Mouse (Mus musculus): ENCODE measurements around the gene Zfp513. TPM values are rescaled to one million over a fixed set of nuclear protein-coding genes. Genes with fewer than 3 reads are reported as not detected.

The Zfp513 gene
- 10 to 100 TPM; 25.1 to 30.7 TPM for polyA plus RNA-seq (2017; shearing (Covaris generic))

DNA sequence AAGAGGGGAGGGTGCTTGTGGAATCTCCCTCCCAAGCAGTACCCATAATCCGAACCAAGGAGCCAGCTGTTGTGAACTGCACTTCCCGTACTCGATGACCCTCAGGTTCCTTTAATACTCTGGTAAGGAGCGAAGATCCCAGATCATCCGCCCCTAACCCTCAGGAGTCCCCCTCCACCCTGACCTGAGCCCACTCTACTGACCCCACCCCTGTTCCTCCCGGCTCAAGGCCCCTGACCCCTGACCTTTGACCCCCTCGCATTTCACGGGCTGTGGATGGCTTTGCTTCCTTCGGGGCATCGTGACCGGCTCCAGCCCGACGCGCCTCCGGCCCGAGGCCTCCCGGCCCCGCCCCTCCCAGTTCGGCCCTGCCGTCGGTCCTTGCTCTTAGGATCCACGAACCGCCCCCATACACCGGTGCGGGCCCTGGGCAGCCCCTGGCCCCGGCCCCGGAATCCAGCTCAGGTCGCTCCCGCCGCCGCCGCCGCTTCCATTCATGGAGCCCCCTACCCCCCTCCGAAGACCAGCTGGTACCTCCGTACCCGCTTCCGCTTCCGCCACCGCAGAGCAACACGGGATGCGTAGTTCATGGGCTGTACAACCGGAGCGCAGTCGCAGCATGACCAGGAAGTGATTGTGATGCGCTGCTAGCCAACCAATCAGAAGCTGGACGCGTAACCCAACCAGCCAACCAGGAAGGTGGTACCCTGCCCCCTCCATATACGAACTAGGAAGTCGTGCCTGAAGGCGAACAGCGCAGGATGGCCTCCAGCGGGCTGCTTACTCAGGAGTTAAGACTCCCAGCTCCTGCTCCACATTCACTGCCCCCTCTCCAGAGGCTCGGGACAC is at the start of gene Zfp513:
Zfp513 (minus strand) TSS at position 562 of the 849 bp plus-strand sequence.

GRCm38 (mm10) chr5:31251541-31252101 is 49.5 kb upstream of the Zfp513 start, which contains the start of gene Krtcap3:
Gene Krtcap3, plus strand, starts transcription at chr5:31251691.

DNA sequence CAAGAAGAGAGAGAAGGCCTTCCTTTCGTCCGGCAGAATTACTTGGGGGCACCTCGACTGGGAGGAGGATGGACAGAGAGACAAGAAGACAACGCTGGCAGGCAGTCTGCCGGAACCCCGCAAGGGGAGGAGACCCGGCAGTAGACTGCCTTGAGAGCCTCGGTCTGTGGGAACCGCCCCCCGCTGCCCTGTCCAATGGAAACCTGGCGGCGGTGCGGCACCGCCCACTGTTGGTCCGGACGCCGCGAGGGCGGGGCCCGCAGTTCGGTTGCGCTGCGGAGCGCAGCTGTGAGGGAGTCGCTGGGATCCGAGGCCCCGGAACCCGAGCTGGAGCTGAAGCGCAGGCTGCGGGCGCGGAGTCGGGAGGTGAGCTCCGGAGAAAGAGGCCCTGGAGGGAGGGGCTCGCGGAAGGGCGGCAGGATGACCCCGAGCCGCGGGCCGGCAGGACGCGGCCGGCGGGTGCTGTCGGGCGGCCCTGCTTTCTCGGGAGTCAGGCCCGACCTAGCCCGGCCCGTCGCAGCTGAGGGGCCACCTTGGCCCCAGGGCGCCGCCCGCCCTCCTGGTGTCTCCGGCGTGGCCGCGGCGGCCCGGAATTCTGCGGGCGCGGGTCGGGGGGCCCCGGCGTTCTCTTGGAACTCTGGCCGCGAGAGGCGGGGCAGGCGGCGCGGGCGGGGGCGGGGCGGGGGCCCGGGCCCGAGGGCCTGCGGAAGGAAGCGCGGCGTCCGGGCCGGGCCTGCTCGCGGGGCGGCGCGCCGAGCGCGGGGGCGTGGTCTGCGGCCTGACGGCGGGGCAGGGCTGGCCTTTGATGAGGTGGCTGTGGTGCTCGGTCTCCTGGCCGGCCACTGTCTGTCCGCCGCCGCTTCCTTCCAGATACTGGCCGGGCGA is 38.8 kb upstream of the Zfp513 start, which contains the start of the genes Nrbp1 and Gm9970:
Nrbp1 (plus strand) TSS at position 228 of the 885 bp plus-strand sequence.
Gm9970 (minus strand) TSS at position 596 of the 885 bp plus-strand sequence.

GRCm38 (mm10) chr5:31220448-31221303 is 18.6 kb upstream of the Zfp513 start, which contains the start of gene Ppm1g:
Gene Ppm1g, minus strand, starts transcription at chr5:31220687.

DNA sequence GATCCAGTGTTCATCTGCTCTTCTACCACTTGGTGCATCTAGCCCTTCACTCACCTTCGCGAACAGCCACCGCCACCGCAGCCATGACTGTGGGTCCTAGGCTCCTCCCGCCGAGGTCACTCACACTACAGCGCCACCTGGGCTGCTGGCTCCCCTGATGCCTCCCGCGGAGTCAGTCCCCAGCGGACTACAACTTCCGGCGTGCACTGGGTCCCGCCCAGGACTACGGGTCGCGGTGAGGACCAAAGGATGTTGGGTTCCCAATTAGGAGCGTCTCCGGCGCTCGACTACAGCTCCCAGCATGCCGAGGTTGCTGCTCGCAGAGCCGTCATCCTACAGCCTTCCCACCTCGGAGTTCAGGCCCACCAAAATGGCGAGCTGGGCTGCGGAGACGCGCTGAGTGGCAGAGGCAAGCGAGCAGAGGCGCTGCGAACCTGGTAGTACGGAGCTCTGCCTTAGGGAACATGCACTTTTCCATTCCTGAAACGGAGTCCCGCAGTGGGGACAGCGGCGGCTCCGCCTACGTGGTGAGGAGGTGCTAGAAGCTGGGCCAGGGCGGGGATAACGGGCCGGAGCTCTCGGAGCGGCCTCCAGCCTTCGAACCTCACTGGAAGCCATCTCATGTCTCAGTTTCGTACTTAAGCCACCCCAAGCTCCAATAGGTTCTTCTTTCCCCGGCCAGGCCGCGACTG is 9.0 kb downstream of the Zfp513 start, which contains the start of the genes Snx17 and Eif2b4:
Snx17 (plus strand) TSS at position 289 of the 692 bp plus-strand sequence.
Eif2b4 (minus strand) TSS at position 492 of the 692 bp plus-strand sequence.

GRCm38 (mm10) chr5:31179766-31180630 is 22.1 kb downstream of the Zfp513 start, which contains the start of the genes Gm29609 and Gtf3c2:
Gene Gm29609, minus strand, starts transcription at chr5:31179911.
Gene Gtf3c2, minus strand, starts transcription at chr5:31180144.

GRCm38 (mm10) chr5:31154152-31154553 is 48.0 kb downstream of the Zfp513 start, which contains the start of gene Mpv17:
Gene Mpv17, minus strand, starts transcription at chr5:31154251.

Other genes starting within 250 kb of the Zfp513 start
- 100 to 1,000 TPM; 191 to 210 TPM for gene Preb, start 241.9 kb downstream of the Zfp513 start, polyA plus RNA-seq (2017; shearing (Covaris generic))
- gene Tcf23, start 233.6 kb downstream of the Zfp513 start, polyA plus RNA-seq (2017; shearing (Covaris generic)), result not detected
- gene Atraid, start 154.0 kb downstream of the Zfp513 start, polyA plus RNA-seq (2017; shearing (Covaris generic)), result 100 to 1,000 TPM in 1 of 2 experiments, 10 to 100 TPM in 1; 82.7 to 103 TPM
- 10 to 100 TPM in 1 of 2 experiments, 1 to 10 TPM in 1; 7.0 to 10.5 TPM for gene Slc5a6, start 153.4 kb downstream of the Zfp513 start, polyA plus RNA-seq (2017; shearing (Covaris generic))
- gene Cad, start 147.5 kb downstream of the Zfp513 start, polyA plus RNA-seq (2017; shearing (Covaris generic)), result 10 to 100 TPM; 21.6 to 30.3 TPM
- gene Dnajc5g, start 96.0 kb downstream of the Zfp513 start, polyA plus RNA-seq (2017; shearing (Covaris generic)), result not detected
- gene Slc30a3, start 94.1 kb downstream of the Zfp513 start, polyA plus RNA-seq (2017; shearing (Covaris generic)), result 1 to 10 TPM in 1 of 2 experiments, under 1 TPM in 1; 0.29 to 2.5 TPM
- not detected for gene Trim54, start 85.6 kb downstream of the Zfp513 start, polyA plus RNA-seq (2017; shearing (Covaris generic))
- gene Ucn, start 63.5 kb downstream of the Zfp513 start, polyA plus RNA-seq (2017; shearing (Covaris generic)), result not detected
- 10 to 100 TPM; 38.8 to 51.5 TPM for gene Mpv17, start 48.1 kb downstream of the Zfp513 start, polyA plus RNA-seq (2017; shearing (Covaris generic))
- 1 to 10 TPM; 1.7 to 2.4 TPM for gene Gm29609, start 22.4 kb downstream of the Zfp513 start, polyA plus RNA-seq (2017; shearing (Covaris generic))
- 10 to 100 TPM; 73.6 to 89.2 TPM for gene Gtf3c2, start 22.2 kb downstream of the Zfp513 start, polyA plus RNA-seq (2017; shearing (Covaris generic))
- gene Snx17, start 9.1 kb downstream of the Zfp513 start, polyA plus RNA-seq (2017; shearing (Covaris generic)), result 100 to 1,000 TPM; 120 to 152 TPM
- gene Eif2b4, start 8.9 kb downstream of the Zfp513 start, polyA plus RNA-seq (2017; shearing (Covaris generic)), result 10 to 100 TPM; 71.7 to 76.4 TPM
- gene Ppm1g, start 18.4 kb upstream of the Zfp513 start, polyA plus RNA-seq (2017; shearing (Covaris generic)), result 100 to 1,000 TPM; 130 to 173 TPM
- 100 to 1,000 TPM; 183 to 222 TPM for gene Nrbp1, start 38.6 kb upstream of the Zfp513 start, polyA plus RNA-seq (2017; shearing (Covaris generic))
- 1 to 10 TPM in 1 of 2 experiments, under 1 TPM in 1; 0.40 to 1.1 TPM for gene Gm9970, start 38.9 kb upstream of the Zfp513 start, polyA plus RNA-seq (2017; shearing (Covaris generic))
- gene Krtcap3, start 49.4 kb upstream of the Zfp513 start, polyA plus RNA-seq (2017; shearing (Covaris generic)), result 10 to 100 TPM; 42.9 to 53.5 TPM
- 10 to 100 TPM in 1 of 2 experiments, 1 to 10 TPM in 1; 6.7 to 10.3 TPM for gene Ift172, start 88.8 kb upstream of the Zfp513 start, polyA plus RNA-seq (2017; shearing (Covaris generic))
- under 1 TPM; 0.16 to 0.71 TPM for gene Fndc4, start 93.8 kb upstream of the Zfp513 start, polyA plus RNA-seq (2017; shearing (Covaris generic))
- gene Gckr, start 95.1 kb upstream of the Zfp513 start, polyA plus RNA-seq (2017; shearing (Covaris generic)), result under 1 TPM; 0.07 to 0.99 TPM

Data from inflammation-experienced regulatory T-cells (primary cell).